Mouse (Mus musculus) liver, postnatal 0 days (tissue): ENCODE results near the gene Rdh16f2. TPM values are rescaled to one million over a fixed set of nuclear protein-coding genes. Genes with fewer than 3 reads are reported as not detected.
"Not testable (repeated sequence)": the region's sequence is repeated elsewhere in the genome, so short reads cannot be mapped to it uniquely, and the experiment has no call there.

ENCODE experiments used
- ATAC-seq: fragments of 200-750 bp; cut with Nextera tagmentation; 2 replicates; pipeline ENCODE4 v1.8.0; 2017; ENCODE audit warnings: mild to moderate bottlenecking, moderate library complexity
- DNase-seq: peaks from one replicate; pipeline ENCODE4 v3.0.0-alpha.2; 2016
- H3K27ac ChIP-seq: fragments of 300-500 bp; sonication (generic); 2 replicates; pipeline ENCODE4 v1.5.1; 2014; ENCODE audit warnings: antibody characterized with exemption, moderate library complexity, mild to moderate bottlenecking, low read depth
- H3K27me3 ChIP-seq: fragments of 300-500 bp; sonication (generic); 2 replicates; pipeline ENCODE4 v1.6.1; 2014; ENCODE audit warnings: low read length, control low read depth, mixed read lengths; ENCODE audit not compliant: insufficient read depth
- H3K36me3 ChIP-seq: fragments of 300-500 bp; sonication (generic); replicated peaks from 2 replicates; pipeline ENCODE4 v1.6.1; 2014; ENCODE audit warnings: mild to moderate bottlenecking, control low read depth, low read length, moderate library complexity, mixed read lengths; ENCODE audit not compliant: insufficient read depth
- H3K4me1 ChIP-seq: fragments of 300-500 bp; sonication (generic); 2 replicates; pipeline ENCODE4 v1.6.1; 2014; ENCODE audit warnings: antibody characterized with exemption, mild to moderate bottlenecking, control low read depth; ENCODE audit not compliant: insufficient read depth
- H3K4me2 ChIP-seq: fragments of 300-500 bp; sonication (generic); 2 replicates; pipeline ENCODE4 v1.6.1; 2014; ENCODE audit warnings: low read depth, mild to moderate bottlenecking, low read length, moderate library complexity, mixed read lengths
- H3K4me3 ChIP-seq: fragments of 300-500 bp; sonication (generic); 2 replicates; pipeline ENCODE4 v1.5.1; 2014; ENCODE audit warnings: low read depth, low read length
- H3K9ac ChIP-seq: fragments of 300-500 bp; sonication (generic); replicated peaks from 2 replicates; pipeline ENCODE4 v1.6.1; 2014; ENCODE audit warnings: mild to moderate bottlenecking, moderate library complexity
- H3K9me3 ChIP-seq: fragments of 300-500 bp; sonication (generic); 2 replicates; pipeline ENCODE4 v1.6.1; 2016; ENCODE audit warnings: mild to moderate bottlenecking, control low read depth, low read length, mixed read lengths
- CTCF ChIP-seq: sonication (generic); IDR thresholded peaks from 2 replicates; pipeline ENCODE4 v1.5.1; 2016; ENCODE audit warnings: antibody characterized with exemption, low read depth
- EP300 ChIP-seq: IDR thresholded peaks from 2 replicates; pipeline ENCODE4 v1.6.1; 2016; ENCODE audit warnings: antibody characterized with exemption, low read depth, mild to moderate bottlenecking
- WGBS: fragments of 180-500 bp; shearing (Covaris S2); extraction: QIAGEN DNeasy Blood & Tissue Kit; methylation state at CpG from one replicate; pipeline ENCODE4 v1.1.7; 2014; ENCODE audit not compliant: insufficient replicate concordance; 5-methylcytosine and 5-hydroxymethylcytosine counted together
- polyA plus RNA-seq: library from polyadenylated mRNA; unstranded; fragments of >200 nt; fragmentation: Nextera tagmentation; extraction: Ambion mirVana; gene quantifications from 2 replicates; pipeline ENCODE4 v1.2.1, GENCODE M21; 2015

Gene Rdh16f2
- polyA plus RNA-seq, 1 experiment from 2014 or later = 4.6 TPM

GRCm38 (mm10) chr10:127838539-127838938 is 27.7 kb upstream of the Rdh16f2 start:
- Histone ChIP-seq H3K4me2 (no peak overlapping the region), H3K27ac (no peak overlapping the region), H3K27me3 (no peaks in the 10 kb centered on the region), H3K9me3 (no peaks in the 10 kb centered on the region), H3K36me3 (no peaks in the 10 kb centered on the region), H3K4me3 (no peak overlapping the region), H3K9ac (no peak overlapping the region), H3K4me1 (0 out of 2 replicates have a peak, but pooled peaks cover 4% of the 10 kb centered on the region)
- DNase-seq = no peak
- ATAC-seq = no peak
- WGBS = 68% methylated on average over 2 of the region's 2 CpGs
- TF ChIP-seq CTCF (no peak), EP300 (no peak)

GRCm38 (mm10) chr10:127840776-127841175 is 25.5 kb upstream of the Rdh16f2 start:
- WGBS = 59% methylated on average over 2 of the region's 2 CpGs
- no peaks in the 10 kb centered on the region for H3K9me3 ChIP-seq
- H3K4me1 ChIP-seq = no peaks in the 10 kb centered on the region
- no peak overlapping the region for H3K4me2 ChIP-seq
- H3K27me3 ChIP-seq = no peaks in the 10 kb centered on the region
- no peak overlapping the region for H3K27ac ChIP-seq
- TF ChIP-seq CTCF (no peak), EP300 (no peak)
- no peak for ATAC-seq
- no peak overlapping the region for H3K9ac ChIP-seq
- no peak overlapping the region for H3K4me3 ChIP-seq
- no peaks in the 10 kb centered on the region for H3K36me3 ChIP-seq
- DNase-seq = no peak

- not testable (repeated sequence) for H3K36me3 ChIP-seq, H3K4me1 ChIP-seq, H3K27me3 ChIP-seq, H3K9ac ChIP-seq, ATAC-seq, H3K4me3 ChIP-seq, H3K9me3 ChIP-seq, H3K27ac ChIP-seq, H3K4me2 ChIP-seq, DNase-seq
- 90% methylated on average over 5 of the region's 5 CpGs for whole genome bisulfite sequencing
Measured at GRCm38 (mm10) chr10:127845945-127846344, 20.3 kb upstream of the Rdh16f2 start.

- Histone ChIP-seq H3K9me3 (no peaks in the 10 kb centered on the region), H3K27me3 (no peaks in the 10 kb centered on the region), H3K4me2 (no peak overlapping the region), H3K4me3 (no peak overlapping the region), H3K27ac (peak overlapping the region; percentile 29; the same call in 1 of the 2 replicates), H3K36me3 (no peaks in the 10 kb centered on the region), H3K4me1 (peaks cover 5% of the 10 kb centered on the region; the same call in 1 of the 2 replicates), H3K9ac (no peak overlapping the region)
- ATAC-seq = peak; percentile 69
- WGBS = 42% methylated on average over 1 of the region's 1 CpGs
- TF ChIP-seq CTCF (no peak), EP300 (no peak)
- DNase-seq = peak; percentile 56
Measured at GRCm38 (mm10) chr10:127848089-127848488, 18.2 kb upstream of the Rdh16f2 start.

GRCm38 (mm10) chr10:127849628-127850027 is 16.6 kb upstream of the Rdh16f2 start, which contains the start of gene Rdh19:
Gene Rdh19 (plus strand): TSS chr10:127849928.
- H3K27ac ChIP-seq = no peak within 1 kb of the TSS
- no peak for ATAC-seq
- WGBS = 63% methylated on average over 1 of the region's 1 CpGs
- H3K4me3 ChIP-seq = no peak within 1 kb of the TSS
- no peaks in the 10 kb centered on the region for H3K36me3 ChIP-seq
- no peak within 1 kb of the TSS for H3K9ac ChIP-seq
- H3K27me3 ChIP-seq = no peaks in the 10 kb centered on the region
- no peak for DNase-seq
- TF ChIP-seq EP300 (no peak), CTCF (no peak)
- H3K4me2 ChIP-seq = no peak within 1 kb of the TSS
- H3K9me3 ChIP-seq = no peaks in the 10 kb centered on the region
- peaks cover 5% of the 10 kb centered on the region; the same call in 1 of the 2 replicates for H3K4me1 ChIP-seq

GRCm38 (mm10) chr10:127856376-127856775 is 9.9 kb upstream of the Rdh16f2 start:
- Histone ChIP-seq H3K9me3 (no peaks in the 10 kb centered on the region), H3K4me1 (no peaks in the 10 kb centered on the region), H3K9ac (no peak overlapping the region), H3K36me3 (no peaks in the 10 kb centered on the region), H3K27me3 (no peaks in the 10 kb centered on the region), H3K4me2 (no peak overlapping the region), H3K27ac (no peak overlapping the region), H3K4me3 (no peak overlapping the region)
- ATAC-seq = no peak
- DNase-seq = no peak
- no peak for TF ChIP-seq CTCF
- no peak for TF ChIP-seq EP300

- H3K4me1 ChIP-seq = peaks cover 5% of the 10 kb centered on the region
- DNase-seq (no peak), ATAC-seq (no peak)
- no peaks in the 10 kb centered on the region for H3K36me3 ChIP-seq
- H3K27me3 ChIP-seq = no peaks in the 10 kb centered on the region
- peaks cover 3% of the 10 kb centered on the region; the same call in 1 of the 2 replicates for H3K9me3 ChIP-seq
- no peak overlapping the region for H3K27ac ChIP-seq
- no peak overlapping the region for H3K4me3 ChIP-seq
- TF ChIP-seq CTCF (no peak), EP300 (no peak)
- no peak overlapping the region for H3K9ac ChIP-seq
- H3K4me2 ChIP-seq = no peak overlapping the region
Measured at GRCm38 (mm10) chr10:127864931-127865330, 1.3 kb upstream of the Rdh16f2 start.
